Mouse (Mus musculus): Measurements from ENCODE around the gene Fiz1. TPM values are rescaled to one million over a fixed set of nuclear protein-coding genes. Genes with fewer than 3 reads are reported as not detected.

Fiz1 gene
- polyA plus RNA-seq (2012; rRNA removed), result 19.5 and 22.8 TPM in 2 replicates

- peak; percentile 82 for DNase-seq (ENCODE audit: low spot score)
Measured at GRCm38 (mm10) chr7:5014251-5015117, at the start of gene Fiz1, which contains the start of gene Zfp524. Gene Fiz1 (minus strand): TSS chr7:5014697. Gene Zfp524 (plus strand): TSS chr7:5014415.

- DNase-seq (ENCODE audit: low spot score), result no peak
Measured at GRCm38 (mm10) chr7:5062360-5063001, 48.0 kb upstream of the Fiz1 start.

GRCm38 (mm10) chr7:5061774-5062359 lies 47.4 kb upstream of the Fiz1 start, which contains the start of gene U2af2:
Gene U2af2 (plus strand): TSS chr7:5062143.
- DNase-seq (ENCODE audit: low spot score), result peak; percentile 86

GRCm38 (mm10) chr7:5060944-5061773 lies 46.7 kb upstream of the Fiz1 start:
- peak; percentile 91 for DNase-seq (ENCODE audit: low spot score)

- no peak for DNase-seq (ENCODE audit: low spot score)
Measured at GRCm38 (mm10) chr7:5060239-5060731, 45.8 kb upstream of the Fiz1 start.

GRCm38 (mm10) chr7:5059421-5059820 lies 44.9 kb upstream of the Fiz1 start:
- no peak for DNase-seq (ENCODE audit: low spot score)

GRCm38 (mm10) chr7:5058631-5059030 lies 44.1 kb upstream of the Fiz1 start:
- no peak for DNase-seq (ENCODE audit: low spot score)

GRCm38 (mm10) chr7:5057804-5058203 lies 43.3 kb upstream of the Fiz1 start:
- DNase-seq (ENCODE audit: low spot score), result no peak

- no peak for DNase-seq (ENCODE audit: low spot score)
Measured at GRCm38 (mm10) chr7:5057381-5057780, 42.9 kb upstream of the Fiz1 start.

- DNase-seq (ENCODE audit: low spot score), result no peak
Measured at GRCm38 (mm10) chr7:5056651-5057263, 42.3 kb upstream of the Fiz1 start.

GRCm38 (mm10) chr7:5053456-5054179 lies 39.1 kb upstream of the Fiz1 start:
- DNase-seq (ENCODE audit: low spot score), result no peak

GRCm38 (mm10) chr7:5052931-5053343 lies 38.4 kb upstream of the Fiz1 start:
- no peak for DNase-seq (ENCODE audit: low spot score)

GRCm38 (mm10) chr7:5052438-5052837 lies 37.9 kb upstream of the Fiz1 start:
- no peak for DNase-seq (ENCODE audit: low spot score)

GRCm38 (mm10) chr7:5051193-5052192 lies 37.0 kb upstream of the Fiz1 start, which contains the start of gene Zfp580:
Gene Zfp580 (plus strand): TSS chr7:5051538.
- peak; percentile 77 for DNase-seq (ENCODE audit: low spot score)

- DNase-seq (ENCODE audit: low spot score), result no peak
Measured at GRCm38 (mm10) chr7:5047313-5047712, 32.8 kb upstream of the Fiz1 start.

GRCm38 (mm10) chr7:5046112-5046511 lies 31.6 kb upstream of the Fiz1 start:
- DNase-seq (ENCODE audit: low spot score), result no peak

GRCm38 (mm10) chr7:5044981-5045380 lies 30.5 kb upstream of the Fiz1 start:
- DNase-seq (ENCODE audit: low spot score), result no peak

GRCm38 (mm10) chr7:5038940-5039339 lies 24.4 kb upstream of the Fiz1 start:
- DNase-seq (ENCODE audit: low spot score), result no peak

All from urinary bladder, adult 2 months (tissue).